In the genomic region with DNA sequence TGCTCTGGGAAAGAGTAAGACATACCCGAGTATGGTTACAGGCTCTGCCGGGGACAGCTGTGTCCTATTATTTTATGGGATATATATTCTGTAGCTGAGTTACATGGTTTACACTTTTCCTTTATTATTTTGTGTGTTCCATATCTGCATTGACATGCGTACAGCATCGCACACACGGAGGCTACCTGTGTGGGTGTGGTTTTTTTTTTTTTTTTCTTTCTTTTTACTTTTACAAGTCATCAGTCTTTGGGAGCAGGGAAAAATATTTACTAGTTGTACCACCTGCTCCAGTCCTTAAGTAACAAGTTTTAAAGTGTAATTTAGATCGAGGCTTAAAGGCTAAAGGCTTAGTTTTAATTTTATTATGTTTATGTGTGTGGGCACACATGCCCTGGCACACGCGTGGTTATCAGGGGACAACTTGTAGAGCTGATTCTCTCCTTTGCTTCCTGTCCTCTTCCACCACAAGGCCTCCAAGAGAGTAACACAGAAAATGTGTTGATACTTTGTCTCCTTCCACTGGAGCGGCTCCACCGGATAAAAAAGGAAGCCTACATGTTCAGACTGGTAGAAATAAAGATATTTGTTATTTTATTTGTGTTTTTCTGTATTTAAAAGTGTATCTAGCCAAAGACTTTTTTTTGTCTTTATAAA, we compare ENCODE assay signal across 9 mouse cellular contexts. TPM values are rescaled to one million over a fixed set of nuclear protein-coding genes. Genes with fewer than 3 reads are reported as not detected.
DNase-seq lines count a peak whose midpoint lies in the region; ATAC-seq and TF ChIP-seq lines count a peak whose summit lies in the region.
"Had no signal": no experiment of that assay in that cellular context is flagged by ENCODE, and none has a peak within 500 bp of the region (broad histone marks: within the 10 kb centered on the region; RNA-seq: fewer than 3 reads in every experiment).

No protein-coding gene starts in this region.

- H3K9me3 ChIP-seq in embryonic facial prominence, embryonic 12.5 days: no peaks in the 10 kb centered on the region
- no peaks in the 10 kb centered on the region for H3K9me3 ChIP-seq in intestine, embryonic 16.5 days (ENCODE audit: control insufficient read depth, low read length)
- no peaks in the 10 kb centered on the region for H3K9me3 ChIP-seq in midbrain, postnatal 0 days (ENCODE audit: low read length)

- peak; percentile 21 to 41 for DNase-seq in spleen, postnatal 4 days (ENCODE audit: low spot score in 2 of 2)
- no peak for DNase-seq in spleen, adult 12 weeks (ENCODE audit: low spot score)
- peak; percentile 13 for DNase-seq in midbrain, postnatal 0 days (ENCODE audit: low spot score)
- no peak for DNase-seq in frontal cortex, postnatal 25 days (ENCODE audit: low spot score in 2 of 2)
- no peak for DNase-seq in layer of hippocampus, adult 11-12 months (ENCODE audit: low spot score)
- no peak for DNase-seq in left cerebral cortex, adult 9 months (ENCODE audit: low spot score in 2 of 2)

- no peak for TF ChIP-seq CTCF in midbrain, postnatal 0 days (IDR thresholded peaks at IDR 0.05)

- WGBS in embryonic facial prominence, embryonic 12.5 days: 52% methylated on average over 10 of the region's 10 CpGs
- WGBS in intestine, embryonic 16.5 days: 39% methylated on average over 10 of the region's 10 CpGs
- 51% methylated on average over 10 of the region's 10 CpGs for WGBS in midbrain, postnatal 0 days

- peaks cover 7% of the 10 kb centered on the region; the same call in 1 of the 2 replicates for H3K36me3 ChIP-seq in embryonic facial prominence, embryonic 12.5 days
- no peaks in the 10 kb centered on the region for H3K36me3 ChIP-seq in intestine, embryonic 16.5 days (ENCODE audit: control insufficient read depth, insufficient read depth, low read length)
- no peaks in the 10 kb centered on the region for H3K36me3 ChIP-seq in midbrain, postnatal 0 days (ENCODE audit: insufficient read depth, low read length)

- no peak for ATAC-seq in embryonic facial prominence, embryonic 12.5 days (ENCODE audit: insufficient number of reproducible peaks, insufficient read depth, low FRiP score, low TSS enrichment)
- no peak for ATAC-seq in intestine, embryonic 16.5 days
- no peak for ATAC-seq in midbrain, postnatal 0 days (ENCODE audit: low FRiP score)

- peaks cover 14% of the 10 kb centered on the region for H3K4me1 ChIP-seq in embryonic facial prominence, embryonic 12.5 days
- H3K4me1 ChIP-seq in intestine, embryonic 16.5 days (ENCODE audit: control insufficient read depth, insufficient read depth, low read length): peaks cover 3% of the 10 kb centered on the region
- H3K4me1 ChIP-seq in midbrain, postnatal 0 days (ENCODE audit: insufficient read depth, low read length): peaks cover 4% of the 10 kb centered on the region; the same call in 1 of the 2 replicates

- H3K4me3 ChIP-seq in embryonic facial prominence, embryonic 12.5 days: peak overlapping the region; percentile 65
- peak overlapping the region; percentile 76 for H3K4me3 ChIP-seq in intestine, embryonic 16.5 days (ENCODE audit: low read length)
- H3K4me3 ChIP-seq in midbrain, postnatal 0 days (ENCODE audit: low read depth, low read length): peak overlapping the region; percentile 61

- H3K27ac ChIP-seq in embryonic facial prominence, embryonic 12.5 days: peak overlapping the region; percentile 98
- H3K27ac ChIP-seq in intestine, embryonic 16.5 days (ENCODE audit: low read length): peak overlapping the region; percentile 100
- H3K27ac ChIP-seq in midbrain, postnatal 0 days (ENCODE audit: low read depth, low read length): peak overlapping the region; percentile 74

- H3K27me3 ChIP-seq in embryonic facial prominence, embryonic 12.5 days: no peaks in the 10 kb centered on the region
- no peaks in the 10 kb centered on the region for H3K27me3 ChIP-seq in intestine, embryonic 16.5 days (replicated peaks; ENCODE audit: control insufficient read depth, insufficient read depth, low read length)
- no peaks in the 10 kb centered on the region for H3K27me3 ChIP-seq in midbrain, postnatal 0 days (ENCODE audit: insufficient read depth, low read length)

- H3K9ac ChIP-seq in embryonic facial prominence, embryonic 12.5 days: peak overlapping the region; percentile 76
- peak overlapping the region; percentile 94 for H3K9ac ChIP-seq in intestine, embryonic 16.5 days (ENCODE audit: low read depth, low read length)
- peak overlapping the region; percentile 68 for H3K9ac ChIP-seq in midbrain, postnatal 0 days (replicated peaks; ENCODE audit: low read length, poor library complexity, severe bottlenecking)

- peak overlapping the region; percentile 57 for H3K4me2 ChIP-seq in embryonic facial prominence, embryonic 12.5 days (replicated peaks)
- peak overlapping the region; percentile 59 for H3K4me2 ChIP-seq in intestine, embryonic 16.5 days (ENCODE audit: low read depth, low read length)
- peak overlapping the region; percentile 81 for H3K4me2 ChIP-seq in midbrain, postnatal 0 days (ENCODE audit: low read depth, low read length, poor library complexity, severe bottlenecking)

RNA-seq across cellular contexts. Expression of a gene that starts 0.5 kb away (rescaled TPM):
- polyA plus RNA-seq in embryonic facial prominence, embryonic 12.5 days (2016; fragmentation: Nextera tagmentation; extraction: Ambion mirVana): 34.9 and 36.3 TPM in 2 replicates
- polyA plus RNA-seq in intestine, embryonic 16.5 days (2015; fragmentation: Nextera tagmentation; extraction: Ambion mirVana): 25.6 and 28.2 TPM in 2 replicates
- 15.3 and 17.4 TPM in 2 replicates for total RNA-seq in midbrain, postnatal 0 days (2014; rRNA removed)
- polyA plus RNA-seq in midbrain, postnatal 0 days (2015; fragmentation: Nextera tagmentation; extraction: Ambion mirVana): 15.8 and 16.7 TPM in 2 replicates

RNA-seq across cellular contexts. Expression of a gene that starts 15.0 kb away (rescaled TPM):
- polyA plus RNA-seq in embryonic facial prominence, embryonic 12.5 days (2016; fragmentation: Nextera tagmentation; extraction: Ambion mirVana): not detected in 2 replicates
- 1.8 and 2.4 TPM in 2 replicates for polyA plus RNA-seq in intestine, embryonic 16.5 days (2015; fragmentation: Nextera tagmentation; extraction: Ambion mirVana)
- total RNA-seq in midbrain, postnatal 0 days (2014; rRNA removed): not detected in 2 replicates
- polyA plus RNA-seq in midbrain, postnatal 0 days (2015; fragmentation: Nextera tagmentation; extraction: Ambion mirVana): 0.16 TPM in 1 of 2 replicates, not detected in the other
- total RNA-seq: hematopoietic stem cell, adult 5-6 weeks had no signal

Comparison
In these comparisons a context has a peak if more than half of its experiments do, and no peak if none do; other contexts are left out.
1. DNase-seq: peak in spleen, postnatal 4 days (2 of 2) and midbrain, postnatal 0 days (single experiment); none in spleen, adult 12 weeks (single experiment), frontal cortex, postnatal 25 days (0 of 2), layer of hippocampus, adult 11-12 months (single experiment) and left cerebral cortex, adult 9 months (0 of 2).
2. Peak in every context shown above with its lines, with median percentiles within 50 percentile points of each other: H3K27ac ChIP-seq, H3K4me2 ChIP-seq, H3K4me3 ChIP-seq and H3K9ac ChIP-seq.